In genomic region chr10:79739234-79739633, GRCm38 (mm10) we compare ENCODE assay signal across 23 mouse cellular contexts. TPM values are rescaled to one million over a fixed set of nuclear protein-coding genes. Genes with fewer than 3 reads are reported as not detected.
A peak's percentile ranks its signal among the peaks of the same experiment; 100 is the strongest.
DNase-seq lines count a peak whose midpoint lies in the region; ATAC-seq and TF ChIP-seq lines count a peak whose summit lies in the region.
"Had no signal": no experiment of that assay in that cellular context is flagged by ENCODE, and none has a peak within 500 bp of the region (broad histone marks: within the 10 kb centered on the region; RNA-seq: fewer than 3 reads in every experiment).

No protein-coding gene starts in this region.

- no peak overlapping the region for H3K9ac ChIP-seq in intestine, embryonic 14.5 days (ENCODE audit: low read length)
- H3K9ac ChIP-seq in intestine, embryonic 15.5 days = no peak overlapping the region
- H3K9ac ChIP-seq in hindbrain, embryonic 16.5 days (ENCODE audit: low read depth, low read length) = no peak overlapping the region
- no peak overlapping the region for H3K9ac ChIP-seq in heart, adult 2 months (ENCODE audit: low read depth, low read length)
- H3K9ac ChIP-seq: forebrain, embryonic 13.5 days; forebrain, postnatal 0 days; heart, embryonic 15.5 days; hindbrain, embryonic 15.5 days had no signal

- DNase-seq in intestine, embryonic 14.5 days (ENCODE audit: low spot score) = no peak
- peak; percentile 37 for DNase-seq in NIH3T3 (ENCODE audit: low read depth)
- no peak for DNase-seq in heart, adult 2 months
- DNase-seq: adrenal gland, adult 2 months; adrenal gland, postnatal 25 days; cerebellum, adult 18-20 months; forebrain, postnatal 0 days; gastrocnemius, postnatal 25 days; heart, adult 11 months; kidney, adult 11 months had no signal

- WGBS in intestine, embryonic 14.5 days = 97% methylated on average over 28 of the region's 28 CpGs
- 98% methylated on average over 28 of the region's 28 CpGs for WGBS in intestine, embryonic 15.5 days
- 97% methylated on average over 28 of the region's 28 CpGs for WGBS in hindbrain, embryonic 16.5 days
- WGBS in heart, adult 2 months = 96% methylated on average over 28 of the region's 28 CpGs

- TF ChIP-seq POLR2A in heart, adult 2 months (IDR thresholded peaks at IDR 0.05; ENCODE audit: insufficient read depth, low read depth, low read length) = no peak

- no peaks in the 10 kb centered on the region for H3K79me2 ChIP-seq in heart, adult 2 months (replicated peaks; ENCODE audit: control insufficient read depth, insufficient read depth, low read length)

- 0 out of 2 replicates have a peak, but pooled peaks have one; percentile 9 for ATAC-seq in intestine, embryonic 14.5 days (replicated peaks; ENCODE audit: low FRiP score, low TSS enrichment, low read depth)
- ATAC-seq in intestine, embryonic 15.5 days = no peak
- ATAC-seq in megakaryocyte progenitor cell, adult 5-6 weeks (replicated peaks; ENCODE audit: poor library complexity) = 0 out of 2 replicates have a peak, but pooled peaks have one; percentile 7
- no peak for ATAC-seq in hindbrain, embryonic 16.5 days
- ATAC-seq: forebrain, embryonic 13.5 days; forebrain, postnatal 0 days had no signal

- peaks cover 82% of the 10 kb centered on the region for H3K36me3 ChIP-seq in intestine, embryonic 14.5 days (ENCODE audit: control insufficient read depth, insufficient read depth, low read length)
- H3K36me3 ChIP-seq in intestine, embryonic 15.5 days = peaks cover 93% of the 10 kb centered on the region
- H3K36me3 ChIP-seq in hindbrain, embryonic 16.5 days (ENCODE audit: control insufficient read depth, insufficient read depth, low read length) = peaks cover 91% of the 10 kb centered on the region
- no peaks in the 10 kb centered on the region for H3K36me3 ChIP-seq in heart, adult 2 months (ENCODE audit: control insufficient read depth, insufficient read depth, low read length)

- peaks cover 65% of the 10 kb centered on the region for H3K9me3 ChIP-seq in intestine, embryonic 14.5 days (ENCODE audit: control insufficient read depth, low read length)
- H3K9me3 ChIP-seq in intestine, embryonic 15.5 days = peaks cover 22% of the 10 kb centered on the region
- peaks cover 44% of the 10 kb centered on the region for H3K9me3 ChIP-seq in hindbrain, embryonic 16.5 days (ENCODE audit: control insufficient read depth, low read length)

- no peaks in the 10 kb centered on the region for H3K4me1 ChIP-seq in intestine, embryonic 14.5 days (replicated peaks; ENCODE audit: control insufficient read depth, insufficient read depth, low read length)
- H3K4me1 ChIP-seq in intestine, embryonic 15.5 days (replicated peaks) = no peaks in the 10 kb centered on the region
- H3K4me1 ChIP-seq in hindbrain, embryonic 16.5 days (ENCODE audit: control insufficient read depth, insufficient read depth, low read depth, low read length) = no peaks in the 10 kb centered on the region
- H3K4me1 ChIP-seq in heart, adult 2 months (ENCODE audit: control insufficient read depth, insufficient read depth, low read length) = no peaks in the 10 kb centered on the region
- H3K4me1 ChIP-seq: hindbrain, embryonic 15.5 days had no signal

- H3K4me3 ChIP-seq in intestine, embryonic 14.5 days (ENCODE audit: low read depth, low read length) = no peak overlapping the region
- H3K4me3 ChIP-seq in intestine, embryonic 15.5 days (replicated peaks) = no peak overlapping the region
- H3K4me3 ChIP-seq in hindbrain, embryonic 16.5 days (ENCODE audit: low read length) = no peak overlapping the region
- no peak overlapping the region for H3K4me3 ChIP-seq in heart, adult 2 months
- H3K4me3 ChIP-seq: forebrain, embryonic 13.5 days; heart, embryonic 15.5 days; hindbrain, embryonic 10.5 days; hindbrain, embryonic 15.5 days had no signal

- no peak overlapping the region for H3K4me2 ChIP-seq in intestine, embryonic 14.5 days (ENCODE audit: low read length)
- H3K4me2 ChIP-seq in intestine, embryonic 15.5 days (replicated peaks) = no peak overlapping the region
- no peak overlapping the region for H3K4me2 ChIP-seq in hindbrain, embryonic 16.5 days (ENCODE audit: low read length)
- H3K4me2 ChIP-seq: forebrain, embryonic 13.5 days; heart, embryonic 11.5 days; heart, embryonic 15.5 days; hindbrain, embryonic 15.5 days had no signal

- TF ChIP-seq CTCF in heart, adult 2 months (IDR thresholded peaks at IDR 0.05) = no peak

- no peaks in the 10 kb centered on the region; the same call in 1 of the 2 replicates for H3K27me3 ChIP-seq in intestine, embryonic 14.5 days (replicated peaks; ENCODE audit: control insufficient read depth, insufficient read depth, low read length)
- no peaks in the 10 kb centered on the region; the same call in 1 of the 2 replicates for H3K27me3 ChIP-seq in intestine, embryonic 15.5 days (replicated peaks)
- peaks cover 2% of the 10 kb centered on the region; the same call in 1 of the 2 replicates for H3K27me3 ChIP-seq in hindbrain, embryonic 16.5 days (replicated peaks; ENCODE audit: control insufficient read depth, insufficient read depth, low read length)
- no peaks in the 10 kb centered on the region for H3K27me3 ChIP-seq in heart, adult 2 months (ENCODE audit: control insufficient read depth, insufficient read depth, low read length)
- H3K27me3 ChIP-seq: CH12.LX; hindbrain, embryonic 15.5 days had no signal

- H3K27ac ChIP-seq in intestine, embryonic 14.5 days (ENCODE audit: low read depth) = no peak overlapping the region
- H3K27ac ChIP-seq in intestine, embryonic 15.5 days = no peak overlapping the region
- no peak overlapping the region for H3K27ac ChIP-seq in hindbrain, embryonic 16.5 days (ENCODE audit: low read depth, low read length)
- no peak overlapping the region for H3K27ac ChIP-seq in heart, adult 2 months
- H3K27ac ChIP-seq: embryonic facial prominence, embryonic 10.5 days; forebrain, embryonic 13.5 days; heart, embryonic 15.5 days; hindbrain, embryonic 10.5 days; hindbrain, embryonic 15.5 days had no signal

- intact Hi-C loops in heart, adult 2 months (cut with DNase I) = no loop called here

- no peak for TF ChIP-seq EP300 in heart, adult 2 months (IDR thresholded peaks at IDR 0.05; ENCODE audit: insufficient read depth, low read depth, low read length)

RNA-seq across cellular contexts. Expression of gene Polrmt, which starts 7.1 kb away (rescaled TPM):
- polyA plus RNA-seq in intestine, embryonic 14.5 days (2014; fragmentation: Nextera tagmentation; extraction: Ambion mirVana) = 37.9 and 40.1 TPM in 2 replicates
- polyA plus RNA-seq in intestine, embryonic 15.5 days (2015; fragmentation: Nextera tagmentation; extraction: Ambion mirVana) = 37.8 and 45.5 TPM in 2 replicates
- 36.9 and 46.9 TPM in 2 replicates for total RNA-seq in megakaryocyte progenitor cell, adult 5-6 weeks (2015)
- total RNA-seq in megakaryocyte progenitor cell, adult 5-6 weeks (2017) = 10.8 and 14.6 TPM in 2 replicates
- polyA plus RNA-seq in hindbrain, embryonic 16.5 days (2015; fragmentation: Nextera tagmentation; extraction: Ambion mirVana) = 37.1 and 50.6 TPM in 2 replicates
- total RNA-seq in heart, adult 2 months (2021) = 10 to 100 TPM; 42.2 to 44.7 TPM
- polyA plus RNA-seq in heart, adult 2 months (2012; rRNA removed) = 47.0 and 52.3 TPM in 2 replicates

RNA-seq across cellular contexts. Expression of gene Fgf22, which starts 15.6 kb away (rescaled TPM):
- 0.26 and 0.42 TPM in 2 replicates for polyA plus RNA-seq in intestine, embryonic 14.5 days (2014; fragmentation: Nextera tagmentation; extraction: Ambion mirVana)
- 0.09 and 0.28 TPM in 2 replicates for polyA plus RNA-seq in intestine, embryonic 15.5 days (2015; fragmentation: Nextera tagmentation; extraction: Ambion mirVana)
- not detected in 2 replicates for total RNA-seq in megakaryocyte progenitor cell, adult 5-6 weeks (2015)
- total RNA-seq in megakaryocyte progenitor cell, adult 5-6 weeks (2017) = not detected in 2 replicates
- polyA plus RNA-seq in hindbrain, embryonic 16.5 days (2015; fragmentation: Nextera tagmentation; extraction: Ambion mirVana) = 1.9 and 3.1 TPM in 2 replicates
- not detected for total RNA-seq in heart, adult 2 months (2021)
- polyA plus RNA-seq in heart, adult 2 months (2012; rRNA removed) = not detected in 2 replicates
- total RNA-seq: adrenal gland, adult 2 months; adrenal gland, postnatal 25 days; CH12.LX; gastrocnemius, adult 18-20 months; gastrocnemius, postnatal 25 days; heart, postnatal 25 days had no signal
- polyA plus RNA-seq: G1E had no signal

RNA-seq across cellular contexts. Expression of gene Hcn2, which starts 22.8 kb away (rescaled TPM):
- 0.09 and 0.12 TPM in 2 replicates for polyA plus RNA-seq in intestine, embryonic 14.5 days (2014; fragmentation: Nextera tagmentation; extraction: Ambion mirVana)
- polyA plus RNA-seq in intestine, embryonic 15.5 days (2015; fragmentation: Nextera tagmentation; extraction: Ambion mirVana) = 0.18 and 0.23 TPM in 2 replicates
- total RNA-seq in megakaryocyte progenitor cell, adult 5-6 weeks (2015) = not detected in 2 replicates
- total RNA-seq in megakaryocyte progenitor cell, adult 5-6 weeks (2017) = not detected in 2 replicates
- polyA plus RNA-seq in hindbrain, embryonic 16.5 days (2015; fragmentation: Nextera tagmentation; extraction: Ambion mirVana) = 1.2 and 1.4 TPM in 2 replicates
- 10 to 100 TPM; 17.0 to 17.5 TPM for total RNA-seq in heart, adult 2 months (2021)
- polyA plus RNA-seq in heart, adult 2 months (2012; rRNA removed) = 23.8 and 33.5 TPM in 2 replicates

RNA-seq across cellular contexts. Expression of gene Rnf126, which starts 27.5 kb away (rescaled TPM):
- 80.3 and 90.3 TPM in 2 replicates for polyA plus RNA-seq in intestine, embryonic 14.5 days (2014; fragmentation: Nextera tagmentation; extraction: Ambion mirVana)
- polyA plus RNA-seq in intestine, embryonic 15.5 days (2015; fragmentation: Nextera tagmentation; extraction: Ambion mirVana) = 89.8 and 91.6 TPM in 2 replicates
- 55.6 and 63.0 TPM in 2 replicates for total RNA-seq in megakaryocyte progenitor cell, adult 5-6 weeks (2015)
- 18.4 and 20.2 TPM in 2 replicates for total RNA-seq in megakaryocyte progenitor cell, adult 5-6 weeks (2017)
- polyA plus RNA-seq in hindbrain, embryonic 16.5 days (2015; fragmentation: Nextera tagmentation; extraction: Ambion mirVana) = 74.2 and 101 TPM in 2 replicates
- 10 to 100 TPM; 22.9 to 23.6 TPM for total RNA-seq in heart, adult 2 months (2021)
- 41.4 and 48.0 TPM in 2 replicates for polyA plus RNA-seq in heart, adult 2 months (2012; rRNA removed)

RNA-seq across cellular contexts. Expression of gene Bsg, which starts 34.9 kb away (rescaled TPM):
- polyA plus RNA-seq in intestine, embryonic 14.5 days (2014; fragmentation: Nextera tagmentation; extraction: Ambion mirVana) = 895 and 900 TPM in 2 replicates
- polyA plus RNA-seq in intestine, embryonic 15.5 days (2015; fragmentation: Nextera tagmentation; extraction: Ambion mirVana) = 1,119 and 1,131 TPM in 2 replicates
- total RNA-seq in megakaryocyte progenitor cell, adult 5-6 weeks (2015) = 441 and 471 TPM in 2 replicates
- total RNA-seq in megakaryocyte progenitor cell, adult 5-6 weeks (2017) = 272 TPM in 2 replicates
- polyA plus RNA-seq in hindbrain, embryonic 16.5 days (2015; fragmentation: Nextera tagmentation; extraction: Ambion mirVana) = 1,077 and 1,193 TPM in 2 replicates
- 1,000 to 10,000 TPM; 1,364 to 1,491 TPM for total RNA-seq in heart, adult 2 months (2021)
- 1,570 and 1,684 TPM in 2 replicates for polyA plus RNA-seq in heart, adult 2 months (2012; rRNA removed)

Comparison
In these comparisons a context has a peak if more than half of its experiments do, and no peak if none do; other contexts are left out.
1. ATAC-seq: peak in intestine, embryonic 14.5 days (single experiment) and megakaryocyte progenitor cell, adult 5-6 weeks (single experiment); none in intestine, embryonic 15.5 days (single experiment) and hindbrain, embryonic 16.5 days (single experiment).
2. RNA of gene Hcn2, which starts 22.8 kb away (polyA plus RNA-seq): 23.8 to 33.5 TPM in heart, adult 2 months; 1.2 to 1.4 TPM in hindbrain, embryonic 16.5 days, 0.18 to 0.23 TPM in intestine, embryonic 15.5 days and 0.09 to 0.12 TPM in intestine, embryonic 14.5 days; every median in the first group is over 10 times any median in the second.